Mouse (Mus musculus) adrenal gland, postnatal 14 days (tissue): Measurements from ENCODE around the gene Rnf10. TPM values are rescaled to one million over a fixed set of nuclear protein-coding genes. Genes with fewer than 3 reads are reported as not detected.

Source experiments
- DNase-seq: peaks from one replicate; pipeline ENCODE4 v3.0.0; 2021; ENCODE audit warnings: mixed read lengths
- total RNA-seq: library from RNA; stranded (reverse); gene quantifications from 2 replicates; pipeline ENCODE4 v1.2.3, GENCODE M21; 2021

The Rnf10 gene
- total RNA-seq, 1 experiment from 2014 or later: 262 TPM

DNA sequence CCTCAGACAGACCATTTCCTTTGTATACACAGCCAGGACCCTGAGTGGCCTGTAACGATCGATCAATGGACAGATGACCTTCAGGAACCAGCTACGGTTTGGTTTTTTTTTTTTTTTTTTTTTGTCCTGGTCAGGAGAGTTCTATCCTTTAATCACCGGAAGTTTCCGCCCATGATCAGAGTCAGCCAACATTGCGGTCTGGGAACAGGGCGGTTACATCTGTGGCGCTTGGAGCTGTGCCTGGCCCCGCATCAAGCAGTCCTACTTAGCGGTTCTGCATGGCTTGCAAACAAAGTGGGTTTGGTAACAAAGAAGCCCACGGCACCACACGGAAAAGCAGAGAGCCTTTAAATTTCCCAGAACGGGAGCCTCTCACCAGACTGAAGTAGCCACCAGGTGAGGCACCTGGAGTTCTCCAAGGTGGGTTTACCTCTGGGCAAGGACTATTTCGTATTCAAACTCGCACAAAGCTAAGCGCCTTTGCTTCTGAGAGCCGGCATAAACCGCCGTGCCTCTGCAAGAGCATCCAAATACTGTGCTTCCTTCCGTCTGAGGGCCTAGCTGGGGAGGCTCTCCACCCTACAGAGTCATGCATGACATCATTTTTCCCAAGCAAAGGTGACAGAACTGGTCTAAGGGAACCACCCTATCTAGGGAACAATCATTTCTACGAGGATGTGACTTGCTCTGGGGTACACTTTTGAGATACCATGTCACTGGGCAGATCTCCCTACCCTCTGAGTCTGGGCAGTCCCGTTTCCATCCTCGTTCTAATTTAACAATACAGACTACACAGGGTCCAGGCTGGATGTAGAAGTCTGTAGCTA lies 68.8 kb downstream of the Rnf10 start:
- peak; percentile 10 for DNase-seq

DNA sequence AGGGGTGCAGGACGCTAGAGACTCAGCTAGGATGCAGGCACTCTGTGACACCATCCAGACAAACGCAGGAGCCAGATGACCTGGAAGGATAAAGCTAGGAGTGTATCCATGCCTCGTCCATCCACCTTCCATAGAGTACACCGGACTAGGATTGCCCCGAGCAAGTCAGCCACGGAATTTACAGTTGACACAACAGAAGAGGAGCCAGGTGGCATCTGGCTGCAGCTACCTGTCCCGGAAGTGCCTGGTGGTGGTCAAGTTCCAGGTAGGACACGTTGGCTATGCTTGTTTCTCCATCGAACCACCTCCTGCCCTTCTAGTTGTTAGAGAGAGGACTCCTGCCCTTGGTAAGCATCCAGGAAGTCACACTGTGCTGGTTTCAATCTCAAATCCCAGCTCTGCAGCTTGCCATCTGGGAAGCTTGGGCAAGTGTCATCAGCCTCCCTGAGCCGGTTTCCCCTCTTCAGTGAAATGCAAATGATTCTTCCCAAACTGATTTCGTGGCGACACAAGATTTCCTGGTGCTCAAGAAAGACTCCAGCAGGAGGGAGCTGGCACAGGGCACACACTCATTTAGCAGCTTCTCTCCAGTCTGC lies 78.0 kb downstream of the Rnf10 start:
- peak; percentile 3 for DNase-seq

DNA sequence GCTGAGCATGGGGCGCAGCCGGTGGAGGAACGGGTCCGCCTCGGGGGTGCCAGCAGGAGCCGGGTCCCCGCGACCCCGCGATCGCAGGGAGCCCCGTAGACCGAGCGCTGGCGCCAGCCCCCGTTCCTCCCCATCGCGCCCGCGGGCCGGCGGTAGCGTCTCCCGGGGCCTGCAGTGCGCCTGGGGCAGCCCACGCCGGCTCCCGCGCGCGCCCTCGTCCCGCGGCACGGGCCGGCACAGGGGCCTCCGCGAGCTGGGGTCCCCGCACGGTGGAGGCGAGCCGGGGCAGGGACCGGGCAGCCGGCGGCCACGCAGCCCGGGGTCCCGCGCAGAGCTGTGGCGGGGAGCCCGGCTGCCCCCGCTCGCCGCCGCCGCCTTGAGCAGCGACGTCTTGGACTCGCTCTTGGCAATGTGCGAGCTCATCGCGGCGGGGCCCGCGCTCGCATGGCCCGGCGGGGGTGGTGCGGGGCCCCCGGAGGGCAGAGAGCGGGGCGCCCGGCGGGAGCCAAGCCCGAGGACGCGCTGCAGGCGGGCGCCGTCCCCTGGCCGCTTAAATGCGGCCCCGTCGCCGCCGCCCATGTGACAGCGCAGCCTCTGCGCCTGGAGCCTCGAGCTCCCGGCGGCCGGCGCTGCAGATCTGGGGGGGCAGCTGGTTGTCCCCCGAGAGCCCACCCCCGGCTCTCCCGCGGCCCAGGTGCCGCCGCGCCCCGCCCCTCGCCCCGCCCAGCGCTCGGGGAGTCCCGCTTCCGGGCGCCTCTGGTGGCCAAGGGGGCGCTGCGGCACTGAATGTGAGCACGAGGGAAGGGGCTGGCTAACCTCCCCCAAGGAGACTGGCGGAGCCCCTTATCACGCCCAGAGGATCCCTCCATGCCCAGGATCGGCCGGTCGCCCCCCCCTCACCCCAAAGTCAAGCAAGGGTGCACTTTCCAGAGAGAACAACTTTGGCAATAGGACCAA lies 78.8 kb downstream of the Rnf10 start, which contains the start of gene Cabp1:
Gene Cabp1, minus strand, starts transcription at position 713 of the 957 bp plus-strand sequence.
- peak; percentile 64 for DNase-seq

- DNase-seq: peak; percentile 92
Observed at GRCm38 (mm10) chr5:115193226-115193625, 79.5 kb downstream of the Rnf10 start.

GRCm38 (mm10) chr5:115192828-115193195 lies 79.9 kb downstream of the Rnf10 start:
- peak; percentile 47 for DNase-seq

GRCm38 (mm10) chr5:115191880-115192827 lies 80.5 kb downstream of the Rnf10 start:
- peak; percentile 44 for DNase-seq

Other genes starting within 250 kb of the Rnf10 start
- gene Gm10401, start 174.6 kb downstream of the Rnf10 start, total RNA-seq: not detected in 2 replicates
- gene Acads, start 153.6 kb downstream of the Rnf10 start, total RNA-seq: 308 and 317 TPM in 2 replicates
- gene Unc119b, start 137.9 kb downstream of the Rnf10 start, total RNA-seq: 36.9 and 42.8 TPM in 2 replicates
- 140 and 144 TPM in 2 replicates for gene Mlec, start 114.7 kb downstream of the Rnf10 start, total RNA-seq
- gene Cabp1, start 78.5 kb downstream of the Rnf10 start, total RNA-seq: 9.9 and 11.1 TPM in 2 replicates
- 92.6 and 92.9 TPM in 2 replicates for gene Pop5, start 37.1 kb downstream of the Rnf10 start, total RNA-seq
- gene Coq5, start 6.8 kb upstream of the Rnf10 start, total RNA-seq: 80.4 and 83.1 TPM in 2 replicates
- 283 and 320 TPM in 2 replicates for gene Dynll1, start 28.1 kb upstream of the Rnf10 start, total RNA-seq
- 71.3 and 78.3 TPM in 2 replicates for gene Srsf9, start 54.3 kb upstream of the Rnf10 start, total RNA-seq
- 21.2 and 23.9 TPM in 2 replicates for gene Gatc, start 68.3 kb upstream of the Rnf10 start, total RNA-seq
- gene Triap1, start 68.3 kb upstream of the Rnf10 start, total RNA-seq: 31.5 and 35.5 TPM in 2 replicates
- gene Cox6a1, start 76.1 kb upstream of the Rnf10 start, total RNA-seq: 1,778 and 1,846 TPM in 2 replicates
- gene Msi1, start 156.7 kb upstream of the Rnf10 start, total RNA-seq: 15.2 and 15.8 TPM in 2 replicates
- gene Pla2g1b, start 193.4 kb upstream of the Rnf10 start, total RNA-seq: not detected in 2 replicates
- gene Sirt4, start 211.8 kb upstream of the Rnf10 start, total RNA-seq: 18.1 and 23.5 TPM in 2 replicates
- 48.9 and 54.8 TPM in 2 replicates for gene Pxn, start 233.8 kb upstream of the Rnf10 start, total RNA-seq